Mouse (Mus musculus): ENCODE results near the gene Vim.
"Not testable (repeated sequence)": the region's sequence is repeated elsewhere in the genome, so short reads cannot be mapped to it uniquely, and the experiment has no call there.

The Vim gene

GRCm38 (mm10) chr2:13570122-13570521 is 3.6 kb upstream of the Vim start:
- DNase-seq: no peak

GRCm38 (mm10) chr2:13572101-13572553 is 1.6 kb upstream of the Vim start:
- DNase-seq: no peak

- DNase-seq: no peak
These were observed 900 bp upstream of the Vim start for GRCm38 (mm10) chr2:13572647-13573407.

GRCm38 (mm10) chr2:13574066-13574800 is 506 bp downstream of the Vim start:
- peak; percentile 18 for DNase-seq

- DNase-seq: no peak
These were observed 1.0 kb downstream of the Vim start for GRCm38 (mm10) chr2:13574801-13575150.

GRCm38 (mm10) chr2:13575287-13575801 is 1.6 kb downstream of the Vim start:
- DNase-seq: peak; percentile 51

- DNase-seq: no peak
These were observed 2.2 kb downstream of the Vim start for GRCm38 (mm10) chr2:13575926-13576325.

- DNase-seq: no peak
These were observed 3.7 kb downstream of the Vim start for GRCm38 (mm10) chr2:13577399-13577798.

- no peak for DNase-seq
These were observed 4.9 kb downstream of the Vim start for GRCm38 (mm10) chr2:13578473-13579152.

- no peak for DNase-seq
These were observed 5.6 kb downstream of the Vim start for GRCm38 (mm10) chr2:13579315-13579714.

- no peak for DNase-seq
These were observed 6.3 kb downstream of the Vim start for GRCm38 (mm10) chr2:13579991-13580390.

- no peak for DNase-seq
These were observed 8.5 kb downstream of the Vim start for GRCm38 (mm10) chr2:13582184-13582583.

- not testable (repeated sequence) for DNase-seq
These were observed 10.0 kb downstream of the Vim start for GRCm38 (mm10) chr2:13583746-13584145.

GRCm38 (mm10) chr2:13593328-13593727 is 19.6 kb downstream of the Vim start:
- DNase-seq: no peak

GRCm38 (mm10) chr2:13596965-13597656 is 23.4 kb downstream of the Vim start:
- DNase-seq: no peak

- no peak for DNase-seq
These were observed 24.4 kb downstream of the Vim start for GRCm38 (mm10) chr2:13598166-13598565.

- no peak for DNase-seq
These were observed 29.4 kb downstream of the Vim start for GRCm38 (mm10) chr2:13603093-13603492.

GRCm38 (mm10) chr2:13603636-13604035 is 29.9 kb downstream of the Vim start:
- DNase-seq: not testable (repeated sequence)

- DNase-seq: no peak
These were observed 56.6 kb downstream of the Vim start for GRCm38 (mm10) chr2:13630136-13630832.

Measured in right cerebral cortex, adult 18-20 months (tissue).